Mouse (Mus musculus): ENCODE measurements around the gene Klc4.

The Klc4 gene

GRCm38 (mm10) chr17:46645561-46646321 is at the start of gene Klc4, which contains the start of gene Mrpl2:
Gene Klc4, minus strand, starts transcription at chr17:46646022.
Gene Mrpl2, plus strand, starts transcription at chr17:46646229.
- DNase-seq, result peak; percentile 97 to 98

GRCm38 (mm10) chr17:46694517-46695063 is 48.8 kb upstream of the Klc4 start:
- DNase-seq, result no peak

GRCm38 (mm10) chr17:46691390-46691789 is 45.6 kb upstream of the Klc4 start:
- no peak for DNase-seq

GRCm38 (mm10) chr17:46690665-46691064 is 44.8 kb upstream of the Klc4 start:
- no peak for DNase-seq

- DNase-seq, result no peak
Measured at GRCm38 (mm10) chr17:46685913-46686312, 40.1 kb upstream of the Klc4 start.

- no peak for DNase-seq
Measured at GRCm38 (mm10) chr17:46682654-46683389, 37.0 kb upstream of the Klc4 start.

GRCm38 (mm10) chr17:46681466-46682118 is 35.8 kb upstream of the Klc4 start:
- no peak for DNase-seq

- peak; percentile 96 to 97 for DNase-seq
Measured at GRCm38 (mm10) chr17:46680760-46681373, 35.0 kb upstream of the Klc4 start, which contains the start of gene Klhdc3. Gene Klhdc3, minus strand, starts transcription at chr17:46680914.

- DNase-seq, result peak; percentile 29 to 43
Measured at GRCm38 (mm10) chr17:46679843-46680759, 34.3 kb upstream of the Klc4 start.

- DNase-seq, result no peak
Measured at GRCm38 (mm10) chr17:46678911-46679310, 33.1 kb upstream of the Klc4 start.

- DNase-seq, result no peak
Measured at GRCm38 (mm10) chr17:46678416-46678815, 32.6 kb upstream of the Klc4 start, which contains the start of gene Mea1. Gene Mea1, plus strand, starts transcription at chr17:46678793.

- no peak for DNase-seq
Measured at GRCm38 (mm10) chr17:46674530-46675283, 28.9 kb upstream of the Klc4 start.

GRCm38 (mm10) chr17:46673850-46674529 is 28.2 kb upstream of the Klc4 start, which contains the start of gene Rrp36:
Gene Rrp36, minus strand, starts transcription at chr17:46674352.
- peak; percentile 75 to 82 for DNase-seq

GRCm38 (mm10) chr17:46669911-46670310 is 24.1 kb upstream of the Klc4 start:
- DNase-seq, result no peak

- DNase-seq, result no peak
Measured at GRCm38 (mm10) chr17:46667712-46668111, 21.9 kb upstream of the Klc4 start.

GRCm38 (mm10) chr17:46662730-46663129 is 16.9 kb upstream of the Klc4 start:
- no peak for DNase-seq

GRCm38 (mm10) chr17:46661981-46662380 is 16.2 kb upstream of the Klc4 start:
- no peak for DNase-seq

GRCm38 (mm10) chr17:46661351-46661750 is 15.5 kb upstream of the Klc4 start:
- no peak for DNase-seq

GRCm38 (mm10) chr17:46656054-46656453 is 10.2 kb upstream of the Klc4 start:
- DNase-seq, result no peak
